Mouse (Mus musculus): ENCODE measurements around the gene Dnmt3a.

Dnmt3a gene

DNA sequence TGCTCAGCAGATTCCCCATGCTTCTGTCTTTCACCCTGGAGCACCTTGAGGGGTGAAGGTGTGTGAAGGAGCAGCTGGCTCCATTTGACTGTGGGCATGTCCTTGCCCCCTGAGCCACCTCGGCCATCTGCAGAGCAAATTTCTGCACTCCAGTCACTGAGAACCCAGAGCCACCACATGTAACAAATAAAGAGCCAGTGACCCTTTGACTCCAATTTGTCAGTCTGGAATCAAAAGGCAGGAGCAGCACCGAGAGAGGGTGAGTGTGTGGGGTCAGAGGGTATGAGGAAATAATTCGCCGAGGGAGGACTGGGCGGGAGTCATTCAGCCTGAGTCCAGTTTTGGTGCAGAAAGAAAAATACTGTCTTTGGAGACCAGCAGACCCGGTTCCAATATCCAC is 44.9 kb downstream of the Dnmt3a start:
- no peak for DNase-seq (ENCODE audit: low read depth in 2 of 2, low spot score in 2 of 2)

DNA sequence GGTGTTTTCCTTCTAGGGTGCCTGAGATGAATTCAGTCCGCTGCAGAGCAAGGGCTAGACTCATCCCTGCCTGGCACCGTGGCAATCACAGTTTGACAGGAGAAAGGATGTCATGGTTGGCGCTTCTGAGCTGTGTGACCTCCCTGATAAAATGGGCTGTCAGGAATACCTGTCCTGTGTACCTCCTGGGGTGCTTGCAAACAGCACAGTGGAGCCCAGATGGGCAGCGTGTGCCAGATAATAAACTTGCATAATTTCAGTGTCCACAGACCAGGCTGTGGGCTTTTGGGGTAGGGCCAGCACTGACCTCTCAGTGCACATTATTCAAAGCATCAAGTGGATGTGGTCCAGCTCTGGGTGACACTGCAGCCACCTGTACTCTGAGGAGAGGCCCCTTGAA is 45.4 kb downstream of the Dnmt3a start:
- no peak for DNase-seq (ENCODE audit: low read depth in 2 of 2, low spot score in 2 of 2)

DNA sequence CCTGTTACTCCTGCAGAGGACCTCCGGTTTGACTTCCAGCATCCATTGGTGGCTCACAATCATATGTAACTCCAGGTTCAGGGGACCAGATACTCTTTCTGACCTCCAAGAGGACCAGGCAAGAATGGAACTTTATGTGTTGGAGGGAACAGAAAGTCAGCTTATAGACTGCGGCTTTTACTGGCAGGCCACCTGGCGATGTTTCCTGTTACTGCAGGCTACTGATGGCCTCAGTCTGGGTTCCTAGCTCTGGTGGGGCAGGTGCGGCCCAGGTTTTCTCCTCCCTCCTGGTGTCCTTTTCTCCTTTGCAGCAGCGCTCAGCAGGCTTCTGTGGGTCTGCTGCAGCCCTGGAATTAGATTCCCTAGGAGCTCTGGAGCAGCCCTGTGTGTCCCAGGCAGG is 46.7 kb downstream of the Dnmt3a start:
- DNase-seq (ENCODE audit: low read depth in 2 of 2, low spot score in 2 of 2), result peak in 1 of 2 experiments; percentile 43

DNA sequence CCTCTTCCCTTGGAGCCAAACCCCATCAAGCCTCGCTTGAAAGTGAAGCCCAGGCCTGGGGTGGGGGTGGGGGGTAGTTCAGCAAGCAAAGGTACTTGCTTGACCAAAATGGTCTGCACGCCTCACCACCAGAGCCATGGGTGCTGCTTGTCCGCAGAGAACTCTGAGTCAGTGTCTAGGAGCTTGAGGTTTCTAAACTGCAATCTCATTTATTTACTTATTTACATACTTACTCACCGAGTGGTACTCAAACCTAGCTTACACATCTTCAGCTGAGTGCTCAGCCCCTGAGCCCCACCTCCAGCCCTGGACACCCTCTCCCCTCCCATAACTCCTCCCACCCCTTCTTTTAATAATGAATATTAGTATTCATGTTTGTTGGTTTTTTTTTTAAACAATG is 48.6 kb downstream of the Dnmt3a start:
- no peak for DNase-seq (ENCODE audit: low read depth in 2 of 2, low spot score in 2 of 2)

DNA sequence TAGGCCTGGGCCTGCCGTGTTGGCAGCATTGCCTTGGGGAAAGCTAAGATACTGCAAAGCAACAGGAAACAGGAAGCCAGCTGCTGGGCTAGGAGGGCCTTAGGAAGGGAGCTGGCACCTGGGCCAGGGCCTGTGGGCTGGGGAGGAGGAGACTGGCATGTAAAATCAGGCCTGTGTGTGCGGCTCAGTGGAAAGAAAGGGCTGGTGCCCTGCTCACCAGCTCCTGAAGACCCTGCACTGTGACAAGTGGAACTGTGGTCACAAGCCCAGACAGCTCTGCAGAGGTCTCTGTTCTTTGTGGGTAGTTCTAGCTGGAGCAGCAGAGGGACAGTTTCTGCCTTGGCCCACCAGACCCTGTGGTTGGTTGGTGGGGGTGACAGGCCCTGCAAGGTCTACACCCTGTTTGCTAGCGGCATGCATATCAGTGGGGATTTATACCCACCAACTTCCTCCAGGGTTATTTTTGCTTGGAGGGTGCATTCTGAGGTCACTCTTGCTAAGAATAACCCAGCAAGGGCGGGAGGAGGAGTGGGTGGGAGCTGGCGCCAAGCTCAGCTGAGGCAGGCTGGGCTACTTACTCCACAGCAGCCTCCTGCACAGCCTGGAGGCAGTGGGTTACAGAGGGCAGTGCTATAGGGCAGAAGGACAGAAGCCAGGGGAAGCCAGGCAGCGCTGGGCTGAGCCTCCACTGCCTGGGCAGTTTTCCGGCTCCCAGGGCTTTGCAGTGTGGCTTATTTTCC is 50.1 kb downstream of the Dnmt3a start:
- DNase-seq (ENCODE audit: low read depth in 2 of 2, low spot score in 2 of 2), result peak; percentile 31 to 47

DNA sequence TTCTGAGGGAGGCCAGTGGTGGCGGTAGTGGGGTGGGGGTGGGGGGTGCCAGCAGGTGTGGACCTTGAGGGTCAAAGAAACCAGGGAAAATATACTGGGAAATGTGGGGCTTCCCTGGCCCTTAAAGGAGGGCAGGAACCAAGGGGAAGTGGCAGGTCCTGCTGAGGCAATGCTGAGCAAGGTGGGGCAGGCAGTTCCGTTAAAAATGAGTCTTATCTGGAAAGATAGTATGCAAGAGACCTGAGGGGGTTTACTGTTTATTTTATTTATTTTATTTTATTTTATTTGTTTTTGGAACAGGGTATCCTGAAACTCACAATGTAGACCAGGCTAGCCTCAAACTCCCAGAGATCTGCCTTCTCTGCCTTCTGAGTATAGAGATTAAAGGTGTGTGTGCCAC is 50.9 kb downstream of the Dnmt3a start:
- DNase-seq (ENCODE audit: low read depth in 2 of 2, low spot score in 2 of 2), result no peak

DNA sequence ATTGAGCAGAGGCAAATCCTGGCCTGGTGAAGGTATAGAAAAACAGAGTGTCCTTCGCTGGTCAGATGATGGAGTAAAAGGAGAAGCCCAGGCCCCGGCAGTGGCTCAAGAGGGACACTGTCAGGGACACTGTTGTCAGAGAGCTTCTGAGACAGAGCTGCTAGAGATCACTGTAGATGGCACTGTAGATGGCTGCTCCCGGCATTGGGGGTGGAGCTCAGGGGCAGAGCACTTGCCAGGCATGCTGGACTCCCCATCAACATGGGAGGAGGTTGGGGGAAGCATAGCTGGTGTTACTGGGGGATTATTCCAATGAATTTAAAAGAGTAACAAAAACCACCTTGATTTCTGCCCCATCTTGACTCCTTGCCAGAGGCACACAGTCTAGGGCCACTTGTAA is 51.4 kb downstream of the Dnmt3a start:
- DNase-seq (ENCODE audit: low read depth in 2 of 2, low spot score in 2 of 2), result no peak

DNA sequence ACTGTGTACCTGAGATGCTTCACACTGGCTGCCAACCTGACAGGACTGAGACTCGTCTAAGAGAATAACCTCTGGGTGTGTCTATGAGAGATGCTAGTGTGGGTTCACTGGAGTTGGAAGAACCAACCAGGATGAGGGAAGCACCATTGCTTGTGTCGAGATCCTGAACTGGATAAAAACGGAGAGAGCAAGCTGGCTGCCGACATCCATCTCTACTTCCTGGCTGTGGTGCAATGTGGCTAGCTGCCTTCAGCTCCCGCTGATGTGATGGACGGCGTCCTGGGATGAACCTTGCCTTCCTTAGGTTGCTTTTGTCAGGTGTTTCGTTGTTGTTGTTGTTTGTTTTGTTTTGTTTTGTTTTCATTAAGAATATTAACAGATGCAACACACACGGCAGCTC is 52.0 kb downstream of the Dnmt3a start:
- no peak for DNase-seq (ENCODE audit: low read depth in 2 of 2, low spot score in 2 of 2)

DNA sequence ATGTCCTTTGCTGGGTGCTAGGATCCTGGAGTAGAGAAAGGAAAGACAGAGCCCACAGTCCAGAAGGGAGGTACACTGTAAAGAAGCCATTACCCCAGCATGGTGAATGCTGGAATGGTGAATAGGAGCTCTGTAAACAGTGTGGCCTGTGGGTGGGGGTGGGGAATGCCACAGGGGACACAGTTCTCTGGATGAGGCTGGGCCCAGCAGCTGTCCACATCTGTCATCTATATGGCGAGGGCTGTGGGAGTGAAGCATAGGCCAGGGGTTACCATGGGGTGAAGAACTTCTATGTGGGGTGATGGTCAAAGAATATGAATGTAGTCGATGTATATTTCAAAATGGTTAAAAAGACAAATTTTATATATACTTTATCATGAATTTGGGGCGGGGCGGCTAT is 52.9 kb downstream of the Dnmt3a start:
- DNase-seq (ENCODE audit: low read depth in 2 of 2, low spot score in 2 of 2), result no peak

DNA sequence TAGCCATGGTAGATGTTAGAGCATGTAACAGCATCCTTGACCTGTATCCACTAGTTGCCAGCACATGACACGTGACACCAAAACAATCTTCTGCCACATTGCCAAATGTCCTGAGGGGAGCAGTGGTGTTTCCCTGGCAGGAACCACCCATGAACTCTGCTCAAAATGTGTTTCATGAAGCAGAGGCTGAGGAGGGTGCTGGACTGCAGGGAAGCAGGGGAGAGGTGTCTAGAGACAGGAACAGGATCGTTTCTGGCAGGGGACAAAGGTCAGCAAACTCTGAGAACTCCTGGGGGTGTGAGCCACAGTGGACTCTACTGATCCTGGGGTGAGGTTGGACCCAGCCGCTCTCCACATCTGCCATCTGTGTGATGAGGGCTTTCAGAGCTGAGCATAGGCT is 53.7 kb downstream of the Dnmt3a start:
- DNase-seq (ENCODE audit: low read depth in 2 of 2, low spot score in 2 of 2), result no peak

DNA sequence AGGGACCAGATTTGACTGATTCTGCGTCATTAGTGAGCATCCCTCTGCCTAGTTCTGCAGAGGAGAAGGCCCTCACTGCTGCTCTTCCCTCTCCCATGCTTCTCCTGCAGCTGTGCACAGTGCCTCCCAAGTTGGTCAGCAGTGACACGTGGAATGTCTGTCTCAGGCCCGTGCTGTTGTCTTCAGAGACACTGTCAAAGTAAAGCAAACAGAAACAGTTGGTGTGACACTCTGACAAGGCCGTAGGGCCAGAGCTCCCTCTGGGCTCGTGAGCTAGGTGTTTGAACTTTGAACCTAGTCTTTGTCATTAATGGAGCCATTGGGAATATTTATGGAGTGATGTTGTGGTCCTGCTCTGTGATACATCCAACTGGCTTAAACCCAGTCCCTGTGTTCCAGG is 54.2 kb downstream of the Dnmt3a start:
- no peak for DNase-seq (ENCODE audit: low read depth in 2 of 2, low spot score in 2 of 2)

DNA sequence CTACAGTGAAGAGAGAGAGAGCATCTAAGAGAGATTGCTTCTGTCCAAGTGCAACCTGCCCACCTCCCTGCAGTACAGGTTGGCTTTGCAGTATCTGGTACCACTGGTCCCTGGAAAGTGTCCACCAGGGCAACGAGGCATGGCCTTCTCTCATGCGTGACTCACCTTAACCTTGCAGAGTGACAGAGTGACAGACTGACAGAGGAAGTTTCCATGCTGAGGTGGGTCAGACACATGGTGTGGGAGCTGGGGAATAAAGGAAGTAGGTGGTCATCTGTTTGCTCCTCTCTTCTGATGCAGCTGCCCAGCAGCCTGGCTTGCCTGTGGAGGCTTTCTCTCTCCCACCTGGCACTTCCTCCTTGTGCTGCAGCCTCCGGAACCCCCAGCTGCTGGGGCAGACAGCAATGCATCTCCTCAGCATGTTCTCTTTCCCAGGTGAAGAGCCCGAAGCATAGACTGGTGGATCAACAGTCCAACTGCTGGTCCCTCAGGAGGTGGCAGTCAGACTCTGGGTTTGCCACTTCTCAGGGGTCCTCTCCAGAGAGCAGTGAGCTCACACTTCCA is 55.9 kb downstream of the Dnmt3a start:
- DNase-seq (ENCODE audit: low read depth in 2 of 2, low spot score in 2 of 2), result no peak

DNA sequence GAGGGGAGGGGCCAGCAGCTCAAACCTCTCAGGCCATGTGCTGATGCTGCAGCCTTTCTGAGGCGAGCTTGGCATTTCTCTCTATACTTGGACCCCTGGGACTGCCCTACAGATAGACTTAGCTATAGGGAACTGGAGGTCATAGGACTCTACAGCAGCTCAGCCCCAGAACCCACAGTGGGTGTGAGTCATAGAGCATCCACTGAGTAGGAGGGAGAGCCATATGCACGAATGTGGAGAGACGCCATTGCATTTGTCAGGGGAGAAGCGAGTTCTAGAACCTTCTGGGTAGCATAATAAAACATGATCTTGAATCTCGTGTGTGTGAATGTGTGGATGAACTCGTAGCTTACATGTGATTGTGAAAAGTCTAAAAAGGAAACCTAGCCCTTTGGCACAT is 56.4 kb downstream of the Dnmt3a start:
- DNase-seq (ENCODE audit: low read depth in 2 of 2, low spot score in 2 of 2), result no peak

DNA sequence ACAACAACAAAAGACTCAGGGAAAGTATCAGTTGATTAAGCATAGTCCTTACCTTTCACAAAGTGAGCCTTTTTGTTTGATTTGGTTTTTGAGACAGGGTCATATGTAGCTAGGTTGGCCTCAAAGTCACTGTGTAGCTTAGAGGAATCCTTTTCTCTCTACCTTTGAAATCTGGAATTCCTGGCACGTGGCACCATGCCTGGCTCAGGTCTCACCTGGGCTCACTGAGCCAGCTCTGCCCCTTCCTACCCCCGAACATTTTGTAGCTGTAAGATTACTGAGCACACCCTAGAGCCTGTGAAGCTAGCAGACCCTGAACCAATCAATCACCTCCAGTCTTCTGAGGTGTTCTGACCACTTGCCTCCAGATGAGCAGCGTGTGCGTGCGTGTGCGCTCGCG is 58.4 kb downstream of the Dnmt3a start:
- DNase-seq (ENCODE audit: low read depth in 2 of 2, low spot score in 2 of 2), result no peak

DNA sequence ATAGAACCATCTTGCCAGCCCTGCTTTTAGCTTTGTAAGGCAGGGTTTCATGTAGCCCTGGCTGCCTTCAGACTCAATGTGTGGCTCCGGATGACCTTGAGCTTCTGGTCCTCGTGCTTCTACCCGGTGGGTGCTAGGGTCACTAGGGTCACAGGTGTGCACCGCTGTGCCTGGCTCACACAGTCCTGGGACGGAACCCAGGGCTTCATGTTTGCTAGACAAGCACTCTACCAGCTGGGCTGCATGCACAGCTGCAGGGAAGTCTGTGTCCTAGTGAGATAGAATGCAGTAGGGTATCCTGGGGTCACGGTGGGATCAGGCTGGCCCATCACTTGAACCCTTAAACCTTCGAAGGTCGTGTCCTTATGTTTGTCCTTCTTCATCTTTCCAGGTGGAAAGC is 59.8 kb downstream of the Dnmt3a start:
- DNase-seq (ENCODE audit: low read depth in 2 of 2, low spot score in 2 of 2), result no peak

DNA sequence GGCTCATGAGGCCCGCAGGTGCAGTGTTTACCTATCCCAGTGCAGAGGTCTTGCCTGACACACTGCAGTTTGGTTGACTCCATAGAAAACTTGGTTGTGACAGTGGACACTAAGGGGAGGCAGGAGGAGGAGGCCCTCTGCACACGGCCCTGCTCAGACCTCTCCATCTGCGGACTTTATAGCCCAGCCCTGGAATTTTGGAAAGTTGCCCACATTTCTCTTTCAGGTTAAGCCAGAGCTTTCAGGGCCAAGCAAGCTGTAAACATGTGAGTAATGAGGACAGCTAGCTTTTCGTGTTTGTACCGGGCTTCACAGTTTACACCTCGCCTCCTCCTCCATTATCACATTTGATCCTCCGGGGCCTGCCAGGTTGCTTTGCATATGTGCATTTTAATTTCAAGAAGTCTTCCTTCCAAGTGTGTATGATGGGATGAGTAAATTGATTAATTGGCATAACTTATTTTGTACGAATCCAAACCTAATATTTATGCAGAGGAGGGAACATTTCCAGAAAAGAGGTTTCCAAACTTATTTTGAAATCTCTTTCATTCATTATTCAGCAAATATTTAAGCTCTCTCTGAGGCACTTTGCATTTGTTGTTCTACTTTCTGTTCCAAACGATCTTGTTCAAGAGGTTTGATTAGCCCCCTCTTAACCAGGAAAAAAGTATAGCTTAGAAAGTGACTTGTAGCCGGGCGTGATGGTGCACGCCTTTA is 61.0 kb downstream of the Dnmt3a start:
- DNase-seq (ENCODE audit: low read depth in 2 of 2, low spot score in 2 of 2), result no peak

DNA sequence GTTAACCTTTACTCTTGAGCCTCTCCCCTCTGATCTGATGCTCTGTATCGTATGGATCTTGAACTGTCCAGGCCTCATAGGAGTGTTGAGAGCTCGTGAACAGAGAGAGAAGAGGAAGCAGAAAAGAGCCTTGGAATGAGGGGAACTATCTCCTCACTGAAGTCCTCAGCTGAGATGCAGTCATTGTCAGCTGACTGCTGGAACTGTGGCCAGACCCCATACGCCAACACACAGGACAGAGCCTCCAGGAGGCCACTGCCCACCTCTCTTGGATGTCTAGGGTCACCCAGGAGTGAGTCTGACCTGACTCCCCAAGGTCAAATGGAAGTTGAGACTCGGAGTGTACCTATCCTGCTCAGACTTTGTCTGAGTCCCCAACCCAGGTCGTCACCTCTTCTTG is 62.3 kb downstream of the Dnmt3a start:
- DNase-seq (ENCODE audit: low read depth in 2 of 2, low spot score in 2 of 2), result no peak

DNA sequence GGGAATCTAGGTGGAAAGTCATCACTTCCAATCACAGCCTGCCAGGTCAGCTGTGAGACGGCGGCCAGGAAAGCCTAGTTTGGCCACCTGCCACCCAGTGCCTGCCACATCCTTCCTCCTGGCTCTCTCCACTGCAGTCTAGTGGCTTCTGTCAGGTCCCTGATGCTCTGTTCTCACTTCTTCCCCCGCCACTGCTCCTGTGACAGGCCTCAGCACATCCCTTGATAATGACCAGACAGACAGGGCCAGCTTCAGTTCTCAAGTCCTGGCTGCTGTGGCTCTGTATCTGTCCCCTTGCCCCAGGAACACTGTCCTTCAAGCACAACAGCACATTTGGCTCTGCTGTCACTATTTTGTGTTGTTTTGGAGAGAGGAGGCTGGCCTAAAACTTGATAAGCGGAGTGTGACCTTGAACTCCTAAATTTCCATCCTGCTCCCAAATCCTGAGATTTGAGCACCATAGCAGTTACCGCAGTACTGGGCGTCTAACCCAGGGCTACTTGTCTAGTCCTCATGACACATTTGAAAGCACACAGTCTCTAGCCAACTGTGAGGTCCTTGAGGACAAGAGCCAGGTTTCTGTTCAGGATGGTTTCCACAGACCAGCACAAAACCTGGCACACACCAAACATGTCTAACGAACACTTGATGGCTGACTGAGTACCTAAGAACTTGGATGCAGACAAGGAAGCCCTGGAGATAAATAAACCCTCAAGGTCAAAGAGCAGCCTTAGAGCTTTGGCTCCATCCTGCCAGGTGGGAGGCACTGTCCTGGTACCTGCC is 63.1 kb downstream of the Dnmt3a start:
- no peak for DNase-seq (ENCODE audit: low read depth in 2 of 2, low spot score in 2 of 2)

DNA sequence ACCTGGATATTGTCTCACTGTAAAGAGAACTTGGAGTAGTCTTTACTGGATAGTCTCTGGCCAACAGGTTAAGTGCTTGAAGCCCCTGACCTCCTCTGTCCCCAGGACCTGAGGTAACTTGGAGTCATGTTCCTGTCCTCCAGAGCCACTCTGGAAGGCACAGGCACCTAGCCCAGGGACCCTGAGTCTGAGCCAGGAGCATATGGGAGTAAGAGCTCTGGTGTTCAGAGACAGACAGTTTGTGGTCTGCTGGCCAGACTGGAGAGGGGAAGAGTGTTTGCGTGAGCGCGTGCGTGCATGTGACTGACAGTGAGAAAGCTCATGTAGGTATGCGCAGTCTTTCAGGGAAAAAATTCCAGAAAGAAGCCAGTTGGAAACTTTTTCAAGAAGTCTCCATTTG is 64.2 kb downstream of the Dnmt3a start:
- no peak for DNase-seq (ENCODE audit: low read depth in 2 of 2, low spot score in 2 of 2)

DNA sequence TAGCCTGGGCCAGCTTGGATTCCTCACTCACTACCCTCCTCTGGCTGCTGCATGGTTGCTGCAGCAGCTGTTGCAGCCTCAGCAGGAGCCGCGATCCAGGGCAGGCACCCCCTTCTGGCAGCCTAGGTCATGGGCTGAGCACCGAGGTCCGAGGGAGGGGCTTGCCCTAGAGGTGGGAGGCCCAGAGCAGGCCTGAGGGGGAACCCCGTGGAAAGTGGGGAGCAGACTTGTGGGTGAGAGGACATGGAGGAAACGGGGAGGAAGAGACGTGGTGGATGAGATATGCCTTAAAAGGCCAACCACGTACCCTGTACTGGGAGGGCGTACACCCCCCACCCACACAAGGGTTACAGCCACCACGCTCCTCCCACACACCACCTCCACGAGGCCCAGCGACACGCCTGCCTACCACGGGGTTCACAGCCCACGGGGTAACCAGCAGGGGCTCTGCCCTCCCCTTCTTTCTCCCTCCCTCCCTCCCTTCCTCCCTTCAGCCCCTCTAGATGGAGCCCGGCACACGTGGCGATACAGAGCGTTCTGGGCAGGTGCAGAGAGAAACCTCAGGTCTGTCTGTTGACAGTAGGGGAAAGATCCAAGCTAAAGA is 65.2 kb downstream of the Dnmt3a start:
- peak; percentile 71 to 75 for DNase-seq (ENCODE audit: low read depth in 2 of 2, low spot score in 2 of 2)

DNA sequence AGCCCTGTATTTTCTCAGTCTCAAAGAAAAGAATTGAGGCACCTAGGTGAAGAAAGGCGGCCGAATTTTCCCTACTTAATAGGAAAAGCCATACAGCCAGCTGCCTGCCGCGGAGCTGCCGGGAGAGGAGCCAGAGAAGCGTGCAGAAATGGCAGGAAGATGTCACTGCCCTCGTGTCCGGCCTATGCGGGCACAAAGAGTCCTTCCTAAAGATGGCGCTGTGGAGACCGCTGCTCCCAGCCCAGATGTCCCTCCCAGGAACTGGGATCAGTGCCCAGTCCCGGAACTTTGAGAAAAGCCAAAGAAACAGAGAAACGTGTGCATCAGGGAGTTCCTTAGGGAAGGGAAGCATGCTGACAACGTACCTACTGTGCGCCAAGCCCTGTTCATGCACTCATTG is 65.8 kb downstream of the Dnmt3a start:
- no peak for DNase-seq (ENCODE audit: low read depth in 2 of 2, low spot score in 2 of 2)

Measured in CD8-positive naive resting alpha-beta T cell, adult 2 months (primary cell).